Mouse (Mus musculus): ENCODE data around the gene Cpne9. TPM values are rescaled to one million over a fixed set of nuclear protein-coding genes. Genes with fewer than 3 reads are reported as not detected.

Gene Cpne9
- polyA plus RNA-seq, 1 experiment from 2014 or later = 0.38 TPM

- no peak overlapping the region for H3K4me3 ChIP-seq
- H3K27me3 ChIP-seq (ENCODE audit: low read depth, poor library complexity, severe bottlenecking) = no peaks in the 10 kb centered on the region
- no peak overlapping the region for H3K27ac ChIP-seq (replicated peaks)
- WGBS = 89% methylated on average over 7 of the region's 7 CpGs
- DNase-seq (ENCODE audit: low spot score) = no peak
- no peaks in the 10 kb centered on the region for H3K4me1 ChIP-seq
- H3K36me3 ChIP-seq = peaks cover 99% of the 10 kb centered on the region
- H3K9me3 ChIP-seq (replicated peaks) = no peaks in the 10 kb centered on the region
Measured at GRCm38 (mm10) chr6:113266996-113267655, 15.0 kb upstream of the Cpne9 start.

- Histone ChIP-seq H3K27me3 (ENCODE audit: low read depth, poor library complexity, severe bottlenecking) (no peaks in the 10 kb centered on the region), H3K36me3 (peaks cover 99% of the 10 kb centered on the region), H3K4me1 (no peaks in the 10 kb centered on the region), H3K4me3 (no peak overlapping the region), H3K9me3 (replicated peaks) (no peaks in the 10 kb centered on the region), H3K27ac (replicated peaks) (no peak overlapping the region)
- 93% methylated on average over 1 of the region's 1 CpGs for WGBS
- no peak for DNase-seq (ENCODE audit: low spot score)
Measured at GRCm38 (mm10) chr6:113267988-113268387, 14.1 kb upstream of the Cpne9 start.

- 83% methylated on average over 3 of the region's 3 CpGs for WGBS
- Histone ChIP-seq H3K27ac (replicated peaks) (no peak overlapping the region), H3K36me3 (peaks cover 93% of the 10 kb centered on the region), H3K4me3 (no peak overlapping the region), H3K27me3 (ENCODE audit: low read depth, poor library complexity, severe bottlenecking) (no peaks in the 10 kb centered on the region), H3K9me3 (replicated peaks) (no peaks in the 10 kb centered on the region), H3K4me1 (no peaks in the 10 kb centered on the region)
- DNase-seq (ENCODE audit: low spot score) = no peak
Measured at GRCm38 (mm10) chr6:113272365-113272764, 9.7 kb upstream of the Cpne9 start.

- 77% methylated on average over 4 of the region's 4 CpGs for WGBS
- DNase-seq (ENCODE audit: low spot score) = no peak
- Histone ChIP-seq H3K4me3 (no peak overlapping the region), H3K4me1 (peaks cover 3% of the 10 kb centered on the region), H3K27ac (replicated peaks) (no peak overlapping the region), H3K27me3 (ENCODE audit: low read depth, poor library complexity, severe bottlenecking) (peaks cover 14% of the 10 kb centered on the region), H3K36me3 (peaks cover 69% of the 10 kb centered on the region), H3K9me3 (replicated peaks) (no peaks in the 10 kb centered on the region)
Measured at GRCm38 (mm10) chr6:113276846-113277245, 5.3 kb upstream of the Cpne9 start.

- Histone ChIP-seq H3K27ac (replicated peaks) (no peak overlapping the region), H3K4me1 (peaks cover 30% of the 10 kb centered on the region), H3K4me3 (no peak overlapping the region), H3K27me3 (ENCODE audit: low read depth, poor library complexity, severe bottlenecking) (peaks cover 57% of the 10 kb centered on the region), H3K36me3 (peaks cover 26% of the 10 kb centered on the region), H3K9me3 (replicated peaks) (no peaks in the 10 kb centered on the region)
- WGBS = 58% methylated on average over 6 of the region's 6 CpGs
- no peak for DNase-seq (ENCODE audit: low spot score)
Measured at GRCm38 (mm10) chr6:113281676-113282075, 431 bp upstream of the Cpne9 start.

GRCm38 (mm10) chr6:113282969-113283368 lies 862 bp downstream of the Cpne9 start:
- no peak for DNase-seq (ENCODE audit: low spot score)
- Histone ChIP-seq H3K27ac (replicated peaks) (no peak overlapping the region), H3K4me3 (peak overlapping the region; percentile 45), H3K4me1 (peaks cover 30% of the 10 kb centered on the region), H3K36me3 (peaks cover 15% of the 10 kb centered on the region), H3K27me3 (ENCODE audit: low read depth, poor library complexity, severe bottlenecking) (peaks cover 57% of the 10 kb centered on the region), H3K9me3 (replicated peaks) (no peaks in the 10 kb centered on the region)
- 1% methylated on average over 22 of the region's 22 CpGs for WGBS

DNA sequence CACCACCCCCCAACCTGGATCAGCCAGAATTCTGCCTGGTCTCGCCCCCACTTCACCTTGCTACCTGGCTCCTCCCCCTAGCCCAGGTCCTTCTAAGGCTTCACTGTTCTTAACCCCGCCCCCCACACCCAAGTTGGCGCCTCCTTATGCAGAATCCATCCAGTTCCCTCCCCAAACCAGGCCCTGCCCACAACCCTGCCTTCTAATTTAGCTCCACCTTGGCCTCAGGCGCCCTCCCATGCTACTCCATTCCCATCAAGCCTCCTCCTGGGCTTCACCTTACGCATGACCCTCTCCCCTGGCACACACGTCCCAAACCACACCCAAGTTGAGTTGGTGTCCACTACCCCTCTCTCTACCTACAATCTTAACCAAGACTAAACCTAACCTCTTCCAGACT lies 1.4 kb downstream of the Cpne9 start:
- WGBS = 5% methylated on average over 6 of the region's 6 CpGs
- no peak for DNase-seq (ENCODE audit: low spot score)
- H3K36me3 ChIP-seq = peaks cover 10% of the 10 kb centered on the region
- no peak overlapping the region for H3K4me3 ChIP-seq
- no peak overlapping the region for H3K27ac ChIP-seq (replicated peaks)
- peaks cover 57% of the 10 kb centered on the region for H3K27me3 ChIP-seq (ENCODE audit: low read depth, poor library complexity, severe bottlenecking)
- H3K4me1 ChIP-seq = peaks cover 33% of the 10 kb centered on the region
- H3K9me3 ChIP-seq (replicated peaks) = no peaks in the 10 kb centered on the region

- peaks cover 33% of the 10 kb centered on the region for H3K4me1 ChIP-seq
- H3K27me3 ChIP-seq (ENCODE audit: low read depth, poor library complexity, severe bottlenecking) = peaks cover 57% of the 10 kb centered on the region
Measured at GRCm38 (mm10) chr6:113284931-113285330, 2.8 kb downstream of the Cpne9 start.

DNA sequence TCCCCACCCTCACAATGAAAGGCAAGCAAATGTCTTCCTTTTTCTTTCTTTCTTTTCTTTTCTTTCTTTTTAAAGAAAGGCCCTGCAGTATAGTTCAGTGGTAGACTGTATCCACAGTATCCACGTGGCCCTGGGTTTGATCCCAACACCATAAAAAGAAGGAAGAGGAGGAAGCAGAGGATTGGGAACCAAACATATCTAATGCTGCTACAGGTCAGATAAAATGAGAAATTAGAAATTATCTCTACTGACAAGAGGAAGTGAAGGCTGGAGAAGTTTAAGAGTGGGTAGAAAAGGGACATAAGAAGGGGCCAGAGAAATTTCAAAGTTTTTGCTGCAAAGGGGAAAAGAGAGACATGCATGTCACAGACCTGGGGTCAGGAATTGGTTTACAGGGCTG lies 4.2 kb downstream of the Cpne9 start:
- no peak for DNase-seq (ENCODE audit: low spot score)
- Histone ChIP-seq H3K36me3 (no peaks in the 10 kb centered on the region), H3K27me3 (ENCODE audit: low read depth, poor library complexity, severe bottlenecking) (peaks cover 48% of the 10 kb centered on the region), H3K9me3 (replicated peaks) (no peaks in the 10 kb centered on the region), H3K4me3 (no peak overlapping the region), H3K27ac (replicated peaks) (no peak overlapping the region), H3K4me1 (peaks cover 33% of the 10 kb centered on the region)
- 75% methylated on average over 1 of the region's 1 CpGs for WGBS

More at GRCm38 (mm10) chr6:113284931-113285330, 2.8 kb downstream of the Cpne9 start:
- WGBS = 77% methylated on average over 3 of the region's 3 CpGs
- H3K4me3 ChIP-seq = no peak overlapping the region
- H3K9me3 ChIP-seq (replicated peaks) = no peaks in the 10 kb centered on the region
- DNase-seq (ENCODE audit: low spot score) = no peak
- no peak overlapping the region for H3K27ac ChIP-seq (replicated peaks)
- H3K36me3 ChIP-seq = peaks cover 10% of the 10 kb centered on the region

GRCm38 (mm10) chr6:113287236-113287635 lies 5.1 kb downstream of the Cpne9 start:
- no peaks in the 10 kb centered on the region for H3K36me3 ChIP-seq
- no peak overlapping the region for H3K4me3 ChIP-seq
- no peak for DNase-seq (ENCODE audit: low spot score)
- H3K27ac ChIP-seq (replicated peaks) = no peak overlapping the region
- H3K4me1 ChIP-seq = peaks cover 26% of the 10 kb centered on the region
- H3K27me3 ChIP-seq (ENCODE audit: low read depth, poor library complexity, severe bottlenecking) = peaks cover 39% of the 10 kb centered on the region
- WGBS = 77% methylated on average over 4 of the region's 4 CpGs
- H3K9me3 ChIP-seq (replicated peaks) = no peaks in the 10 kb centered on the region

GRCm38 (mm10) chr6:113289346-113289745 lies 7.2 kb downstream of the Cpne9 start:
- no peak overlapping the region for H3K27ac ChIP-seq (replicated peaks)
- H3K27me3 ChIP-seq (ENCODE audit: low read depth, poor library complexity, severe bottlenecking) = peaks cover 18% of the 10 kb centered on the region
- H3K4me1 ChIP-seq = peaks cover 5% of the 10 kb centered on the region
- 92% methylated on average over 15 of the region's 15 CpGs for WGBS
- no peaks in the 10 kb centered on the region for H3K36me3 ChIP-seq
- no peak overlapping the region for H3K4me3 ChIP-seq
- no peak for DNase-seq (ENCODE audit: low spot score)
- H3K9me3 ChIP-seq (replicated peaks) = no peaks in the 10 kb centered on the region

GRCm38 (mm10) chr6:113290346-113290745 lies 8.2 kb downstream of the Cpne9 start:
- Histone ChIP-seq H3K9me3 (replicated peaks) (no peaks in the 10 kb centered on the region), H3K4me3 (no peak overlapping the region), H3K27ac (replicated peaks) (no peak overlapping the region), H3K36me3 (no peaks in the 10 kb centered on the region), H3K4me1 (peaks cover 4% of the 10 kb centered on the region; the same call in 1 of the 2 replicates), H3K27me3 (ENCODE audit: low read depth, poor library complexity, severe bottlenecking) (peaks cover 8% of the 10 kb centered on the region)
- WGBS = 68% methylated on average over 6 of the region's 6 CpGs
- DNase-seq (ENCODE audit: low spot score) = no peak

GRCm38 (mm10) chr6:113292938-113293337 lies 10.8 kb downstream of the Cpne9 start:
- DNase-seq (ENCODE audit: low spot score) = no peak
- Histone ChIP-seq H3K27me3 (ENCODE audit: low read depth, poor library complexity, severe bottlenecking) (no peaks in the 10 kb centered on the region), H3K4me3 (no peak overlapping the region), H3K36me3 (no peaks in the 10 kb centered on the region), H3K9me3 (replicated peaks) (no peaks in the 10 kb centered on the region), H3K27ac (replicated peaks) (no peak overlapping the region), H3K4me1 (peaks cover 4% of the 10 kb centered on the region; the same call in 1 of the 2 replicates)
- WGBS = 77% methylated on average over 5 of the region's 5 CpGs

Data from midbrain, embryonic 10.5 days (tissue).